ENCODE assay signal across 11 mouse cellular contexts in the genomic region with DNA sequence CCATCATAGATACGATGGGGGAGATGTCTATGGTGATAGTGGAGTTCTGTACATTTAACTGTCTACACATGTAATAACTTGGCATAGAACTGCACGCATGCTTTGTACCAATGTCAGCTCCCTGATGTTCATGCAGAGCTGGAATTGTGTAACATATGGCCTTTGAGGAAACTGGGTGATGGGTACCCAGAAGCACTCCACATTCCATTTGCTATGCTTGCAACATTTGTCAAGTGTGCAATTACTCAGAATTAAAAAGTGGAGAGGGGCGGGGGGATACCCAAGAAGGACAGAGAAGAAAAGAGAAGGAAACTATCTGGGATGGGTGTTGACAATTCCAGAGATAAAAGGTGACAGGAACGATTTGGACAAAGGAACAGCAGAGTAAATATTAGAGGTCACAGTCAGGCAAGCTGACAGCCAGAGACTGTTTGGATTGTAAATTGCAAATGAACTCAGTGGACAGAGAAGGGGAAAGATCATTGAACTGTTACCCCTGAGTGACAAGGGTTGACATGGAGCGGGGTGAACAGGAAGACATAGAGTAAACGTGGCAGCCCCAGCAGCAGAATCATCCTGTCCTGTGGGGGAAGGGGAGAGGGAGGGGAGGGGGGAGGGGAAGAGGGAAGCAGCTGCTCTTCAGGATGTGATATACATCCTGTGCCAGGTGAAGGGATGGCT.
A peak's percentile ranks its signal among the peaks of the same experiment; 100 is the strongest.
DNase-seq lines count a peak whose midpoint lies in the region; ATAC-seq and TF ChIP-seq lines count a peak whose summit lies in the region.
"Had no signal": no experiment of that assay in that cellular context is flagged by ENCODE, and none has a peak within 500 bp of the region (broad histone marks: within the 10 kb centered on the region; RNA-seq: fewer than 3 reads in every experiment).

No protein-coding gene starts in this region.

- no peak overlapping the region for H3K4me3 ChIP-seq in lung, embryonic 14.5 days (ENCODE audit: low read depth, low read length)
- no peak overlapping the region for H3K4me3 ChIP-seq in liver, embryonic 14.5 days (ENCODE audit: insufficient read depth in 1 of 2, low read depth in 2 of 2, low read length in 2 of 2)

- H3K9ac ChIP-seq in lung, embryonic 14.5 days, result no peak overlapping the region
- no peak overlapping the region for H3K9ac ChIP-seq in liver, embryonic 14.5 days (replicated peaks)

- no peak for TF ChIP-seq EP300 in liver, embryonic 14.5 days (IDR thresholded peaks at IDR 0.05; ENCODE audit: low read depth)

- H3K4me1 ChIP-seq in lung, embryonic 14.5 days (ENCODE audit: insufficient read depth), result peaks cover 8% of the 10 kb centered on the region
- H3K4me1 ChIP-seq in liver, embryonic 14.5 days (replicated peaks; ENCODE audit: control insufficient read depth in 2 of 2, insufficient read depth in 2 of 2, low read length in 1 of 2), result peaks cover 0 to 11% of the 10 kb centered on the region in 2 experiments; a peak in 2 of 4 replicates

- no peaks in the 10 kb centered on the region for H3K36me3 ChIP-seq in lung, embryonic 14.5 days (ENCODE audit: insufficient read depth)
- no peaks in the 10 kb centered on the region for H3K36me3 ChIP-seq in liver, embryonic 14.5 days (replicated peaks; ENCODE audit: control insufficient read depth, insufficient read depth, low read depth)

- H3K9me3 ChIP-seq in lung, embryonic 14.5 days (ENCODE audit: low read depth, low read length), result 0 out of 2 replicates have a peak, but pooled peaks cover 4% of the 10 kb centered on the region
- H3K9me3 ChIP-seq in liver, embryonic 14.5 days (ENCODE audit: control insufficient read depth, low read length), result no peaks in the 10 kb centered on the region

- WGBS in lung, embryonic 14.5 days, result 18% methylated on average over 6 of the region's 6 CpGs
- WGBS in liver, embryonic 14.5 days (ENCODE audit: insufficient replicate concordance), result 18% methylated on average over 6 of the region's 6 CpGs

- no peak for TF ChIP-seq CTCF in lung, embryonic 14.5 days (IDR thresholded peaks at IDR 0.05; ENCODE audit: low read depth)
- TF ChIP-seq CTCF in liver, embryonic 14.5 days (IDR thresholded peaks at IDR 0.05; ENCODE audit: low read depth), result no peak

- DNase-seq in lung, embryonic 14.5 days, result peak; percentile 23
- DNase-seq in lung, postnatal 4 days, result no peak
- peak; percentile 28 for DNase-seq in liver
- DNase-seq in liver, embryonic 14.5 days (ENCODE audit: low read depth in 3 of 3, low spot score in 3 of 3), result peak; percentile 13 to 38 (median 33)
- peak; percentile 22 for DNase-seq in thymus, postnatal 25 days
- no peak for DNase-seq in cerebellum, adult 9-10 months
- DNase-seq in adrenal gland, adult 2 months, result no peak
- DNase-seq: cerebellum, postnatal 10 days; heart, adult 11 months; kidney, postnatal 14 days; spleen, adult 18-20 months had no signal

- ATAC-seq in lung, embryonic 14.5 days (ENCODE audit: insufficient read depth), result no peak
- ATAC-seq in liver, embryonic 14.5 days (ENCODE audit: insufficient read depth), result peak; percentile 62; the same call in 1 of the 2 replicates

- no peak overlapping the region for H3K27ac ChIP-seq in lung, embryonic 14.5 days (ENCODE audit: low read depth)
- H3K27ac ChIP-seq in liver, embryonic 14.5 days, result no peak overlapping the region

- no peak overlapping the region for H3K4me2 ChIP-seq in lung, embryonic 14.5 days
- H3K4me2 ChIP-seq in liver, embryonic 14.5 days (ENCODE audit: low read depth), result no peak overlapping the region

- H3K27me3 ChIP-seq in lung, embryonic 14.5 days (ENCODE audit: insufficient read depth, low read length), result no peaks in the 10 kb centered on the region
- no peaks in the 10 kb centered on the region for H3K27me3 ChIP-seq in liver, embryonic 14.5 days (ENCODE audit: control insufficient read depth, insufficient read depth, low read length)

Comparison
In these comparisons a context has a peak if more than half of its experiments do, and no peak if none do; other contexts are left out.
1. DNase-seq: peak in lung, embryonic 14.5 days (single experiment), liver (single experiment), liver, embryonic 14.5 days (3 of 3) and thymus, postnatal 25 days (single experiment); none in lung, postnatal 4 days (0 of 2), cerebellum, adult 9-10 months (single experiment) and adrenal gland, adult 2 months (single experiment).